Mouse (Mus musculus) neural tube, embryonic 13.5 days (tissue): ENCODE data around the gene Ephb1. TPM values are rescaled to one million over a fixed set of nuclear protein-coding genes. Genes with fewer than 3 reads are reported as not detected.

Experiments
- ATAC-seq: fragments of 200-750 bp; cut with Nextera tagmentation; 2 replicates; pipeline ENCODE4 v1.8.0; 2017; ENCODE audit warnings: low read depth, mild to moderate bottlenecking, moderate TSS enrichment, moderate library complexity
- H3K27ac ChIP-seq: fragments of 300-500 bp; sonication (generic); replicated peaks from 2 replicates; pipeline ENCODE4 v1.5.1; 2015; ENCODE audit warnings: moderate library complexity, mild to moderate bottlenecking, inconsistent platforms
- H3K27me3 ChIP-seq: fragments of 300-500 bp; sonication (generic); 2 replicates; pipeline ENCODE4 v1.6.1; 2015; ENCODE audit warnings: mild to moderate bottlenecking, inconsistent platforms
- H3K36me3 ChIP-seq: fragments of 300-500 bp; sonication (generic); 2 replicates; pipeline ENCODE4 v1.6.1; 2015; ENCODE audit warnings: mild to moderate bottlenecking, inconsistent platforms
- H3K4me1 ChIP-seq: fragments of 300-500 bp; sonication (generic); replicated peaks from 2 replicates; pipeline ENCODE4 v1.6.1; 2015; ENCODE audit warnings: inconsistent platforms
- H3K4me2 ChIP-seq: fragments of 300-500 bp; sonication (generic); 2 replicates; pipeline ENCODE4 v1.6.1; 2015; ENCODE audit warnings: inconsistent platforms, mild to moderate bottlenecking, moderate library complexity
- H3K4me3 ChIP-seq: fragments of 300-500 bp; sonication (generic); 2 replicates; pipeline ENCODE4 v1.5.1; 2015; ENCODE audit warnings: mild to moderate bottlenecking, inconsistent platforms
- H3K9ac ChIP-seq: fragments of 300-500 bp; sonication (generic); 2 replicates; pipeline ENCODE4 v1.6.1; 2015; ENCODE audit warnings: moderate library complexity, mild to moderate bottlenecking, inconsistent platforms
- H3K9me3 ChIP-seq: fragments of 300-500 bp; sonication (generic); 2 replicates; pipeline ENCODE4 v1.6.1; 2016; ENCODE audit warnings: inconsistent platforms
- WGBS: fragments of 180-500 bp; shearing (Covaris S2); methylation state at CpG from one replicate; pipeline ENCODE4 v1.1.7; 2015; 5-methylcytosine and 5-hydroxymethylcytosine counted together
- polyA plus RNA-seq: library from polyadenylated mRNA; unstranded; fragments of >200 nt; fragmentation: Nextera tagmentation; extraction: Ambion mirVana; gene quantifications from 2 replicates; pipeline ENCODE4 v1.2.1, GENCODE M21; 2015

Ephb1 gene
- polyA plus RNA-seq, 1 experiment from 2014 or later = 33.6 TPM

DNA sequence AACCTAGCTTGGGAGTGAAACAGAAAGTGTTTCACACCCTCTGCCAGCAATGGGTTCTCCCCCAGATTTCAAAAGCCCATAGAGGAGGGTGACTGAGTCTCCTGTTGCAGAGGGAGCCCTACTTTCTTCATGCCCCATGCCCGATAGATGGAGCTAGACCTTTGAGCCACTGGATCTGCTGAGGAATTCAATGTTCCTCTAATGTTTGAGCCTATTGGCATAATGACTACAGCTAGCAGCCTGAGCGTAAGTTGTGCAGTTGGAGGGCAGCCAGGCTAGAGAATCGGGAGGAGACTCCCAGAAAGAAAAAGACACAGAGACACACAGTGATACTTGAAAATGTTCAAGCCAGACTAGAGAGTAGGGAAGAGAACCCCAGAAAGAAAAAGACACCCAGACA, 246.5 kb downstream of the Ephb1 start:
- Histone ChIP-seq H3K9me3 (no peaks in the 10 kb centered on the region), H3K36me3 (no peaks in the 10 kb centered on the region), H3K27ac (no peak overlapping the region), H3K4me3 (no peak overlapping the region), H3K4me2 (no peak overlapping the region), H3K9ac (no peak overlapping the region), H3K4me1 (peaks cover 16% of the 10 kb centered on the region; the same call in 1 of the 2 replicates), H3K27me3 (no peaks in the 10 kb centered on the region)
- no peak for ATAC-seq
- WGBS = 70% methylated on average over 3 of the region's 3 CpGs

DNA sequence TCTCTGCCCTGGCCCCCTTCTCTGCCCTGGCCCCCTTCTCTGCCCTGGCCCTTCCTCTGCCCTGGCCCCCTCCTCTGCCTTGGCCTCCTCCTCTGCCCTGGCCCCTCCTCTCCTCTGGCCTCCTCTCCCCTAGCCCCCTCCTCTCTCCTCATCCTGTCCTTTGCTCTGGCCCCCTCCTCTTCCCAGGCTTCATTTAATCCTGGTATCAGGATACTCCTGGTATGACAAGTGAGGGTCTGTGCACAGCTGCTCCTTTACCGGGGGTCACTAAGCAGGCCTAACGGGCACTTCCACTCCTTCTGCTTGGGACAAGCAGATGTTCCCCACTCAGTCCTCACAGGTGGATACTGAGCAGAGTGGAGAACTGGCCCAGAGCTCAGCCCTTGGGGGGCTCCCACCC, 247.3 kb downstream of the Ephb1 start:
- 56% methylated on average over 2 of the region's 2 CpGs for WGBS
- Histone ChIP-seq H3K27me3 (no peaks in the 10 kb centered on the region), H3K4me1 (peaks cover 16% of the 10 kb centered on the region; the same call in 1 of the 2 replicates), H3K27ac (no peak overlapping the region), H3K36me3 (no peaks in the 10 kb centered on the region), H3K4me3 (no peak overlapping the region), H3K9ac (no peak overlapping the region), H3K9me3 (no peaks in the 10 kb centered on the region), H3K4me2 (no peak overlapping the region)
- ATAC-seq = no peak

DNA sequence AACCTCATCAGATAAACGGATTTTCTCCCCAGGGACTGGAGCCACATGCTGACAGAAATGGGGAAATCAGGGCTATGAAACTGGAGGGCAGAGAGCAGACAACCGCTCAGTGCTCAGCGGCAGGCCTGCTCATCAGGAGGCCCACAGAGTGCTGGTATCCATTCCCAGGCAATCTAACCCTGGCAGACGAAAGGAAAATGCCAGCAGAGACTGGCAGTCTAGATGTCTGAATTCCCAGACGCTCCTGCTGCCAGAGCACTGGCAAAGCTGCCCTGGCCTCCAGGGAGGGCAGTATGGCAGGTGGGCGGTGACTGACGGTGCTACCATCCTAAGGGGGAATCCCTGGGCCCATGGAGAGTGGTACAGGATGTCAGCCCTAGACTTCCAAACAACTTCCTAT, 257.7 kb downstream of the Ephb1 start:
- H3K4me1 ChIP-seq = peaks cover 6% of the 10 kb centered on the region; the same call in 1 of the 2 replicates
- H3K4me3 ChIP-seq = no peak overlapping the region
- no peak overlapping the region for H3K9ac ChIP-seq
- no peak overlapping the region for H3K4me2 ChIP-seq
- H3K27ac ChIP-seq = no peak overlapping the region; the same call in 1 of the 2 replicates
- WGBS = 30% methylated on average over 7 of the region's 7 CpGs
- no peak for ATAC-seq
- no peaks in the 10 kb centered on the region for H3K27me3 ChIP-seq
- H3K36me3 ChIP-seq = no peaks in the 10 kb centered on the region
- H3K9me3 ChIP-seq = peaks cover 5% of the 10 kb centered on the region; the same call in 1 of the 2 replicates

GRCm38 (mm10) chr9:102088598-102088997, 265.9 kb downstream of the Ephb1 start:
- no peak overlapping the region for H3K4me3 ChIP-seq
- 85% methylated on average over 5 of the region's 5 CpGs for WGBS
- peaks cover 5% of the 10 kb centered on the region; the same call in 1 of the 2 replicates for H3K27me3 ChIP-seq
- no peak for ATAC-seq
- peaks cover 39% of the 10 kb centered on the region for H3K4me1 ChIP-seq
- H3K9me3 ChIP-seq = no peaks in the 10 kb centered on the region
- H3K9ac ChIP-seq = no peak overlapping the region
- no peaks in the 10 kb centered on the region for H3K36me3 ChIP-seq
- no peak overlapping the region for H3K27ac ChIP-seq
- no peak overlapping the region for H3K4me2 ChIP-seq

DNA sequence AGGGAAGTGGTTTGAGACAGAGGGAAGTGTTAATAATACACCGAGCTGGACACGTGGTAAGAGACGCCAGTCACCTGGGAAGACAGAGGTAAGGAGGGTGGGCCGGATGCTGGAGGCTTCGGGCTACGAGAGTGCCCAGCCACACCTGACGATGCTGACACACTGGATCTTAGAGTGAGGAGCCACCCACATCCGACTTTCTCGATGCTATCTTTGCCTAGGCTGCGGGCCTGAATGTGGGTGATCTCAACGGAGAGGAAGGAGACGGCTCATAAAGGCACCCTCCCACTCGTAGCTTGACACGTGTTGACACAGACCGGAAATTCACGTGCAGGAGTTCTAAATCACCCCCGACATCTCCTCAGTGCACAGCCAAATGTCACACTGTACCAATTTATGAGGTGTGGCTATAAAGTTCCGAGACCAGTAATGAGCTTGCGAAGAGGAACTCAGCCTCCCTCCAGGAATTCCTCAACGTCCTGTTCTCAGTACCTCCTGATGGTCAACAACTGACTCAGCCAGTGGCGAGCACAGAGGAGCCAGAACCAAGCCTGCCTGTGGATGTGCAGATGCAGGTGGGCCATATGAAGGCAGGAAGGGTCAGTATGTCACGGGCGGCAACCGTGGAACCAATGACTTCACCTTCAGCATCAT, 268.3 kb downstream of the Ephb1 start:
- Histone ChIP-seq H3K27me3 (peaks cover 5% of the 10 kb centered on the region; the same call in 1 of the 2 replicates), H3K4me3 (no peak overlapping the region)
- 62% methylated on average over 24 of the region's 24 CpGs for WGBS

GRCm38 (mm10) chr9:102085477-102085876, 269.0 kb downstream of the Ephb1 start:
- Histone ChIP-seq H3K27me3 (0 out of 2 replicates have a peak, but pooled peaks cover 5% of the 10 kb centered on the region), H3K9me3 (no peaks in the 10 kb centered on the region), H3K4me1 (peaks cover 39% of the 10 kb centered on the region), H3K4me3 (no peak overlapping the region), H3K36me3 (no peaks in the 10 kb centered on the region), H3K27ac (peak overlapping the region; percentile 52; the same call in 1 of the 2 replicates), H3K9ac (no peak overlapping the region), H3K4me2 (no peak overlapping the region)
- ATAC-seq = peak; percentile 51; the same call in 1 of the 2 replicates
- WGBS = 84% methylated on average over 9 of the region's 9 CpGs

More for the DNA sequence above, 268.3 kb downstream of the Ephb1 start:
- Histone ChIP-seq H3K27ac (peak overlapping the region; percentile 46; the same call in 1 of the 2 replicates), H3K9ac (no peak overlapping the region), H3K36me3 (no peaks in the 10 kb centered on the region), H3K4me1 (peaks cover 39% of the 10 kb centered on the region), H3K4me2 (no peak overlapping the region), H3K9me3 (no peaks in the 10 kb centered on the region)
- peak; percentile 47 for ATAC-seq

DNA sequence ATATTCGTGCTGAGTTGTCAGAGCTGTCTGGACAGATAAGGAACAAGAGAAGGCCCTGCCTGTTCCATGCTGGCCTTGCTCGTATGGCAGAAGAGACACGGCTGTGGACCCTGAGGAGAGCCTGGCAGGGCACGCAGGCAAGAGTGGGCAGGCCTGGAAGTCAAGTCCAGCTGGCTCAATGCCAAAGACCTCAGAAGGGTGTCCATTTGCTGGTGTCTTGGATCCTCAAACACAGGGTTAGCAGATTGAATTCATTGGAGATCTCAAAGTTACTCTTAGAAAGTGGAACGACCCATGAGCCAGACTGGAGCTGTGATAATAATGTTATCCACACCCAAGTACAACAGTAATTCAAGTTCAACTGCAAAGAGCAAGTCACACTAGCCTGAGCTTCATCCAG, 273.6 kb downstream of the Ephb1 start:
- H3K4me1 ChIP-seq = peaks cover 21% of the 10 kb centered on the region
- ATAC-seq = no peak

DNA sequence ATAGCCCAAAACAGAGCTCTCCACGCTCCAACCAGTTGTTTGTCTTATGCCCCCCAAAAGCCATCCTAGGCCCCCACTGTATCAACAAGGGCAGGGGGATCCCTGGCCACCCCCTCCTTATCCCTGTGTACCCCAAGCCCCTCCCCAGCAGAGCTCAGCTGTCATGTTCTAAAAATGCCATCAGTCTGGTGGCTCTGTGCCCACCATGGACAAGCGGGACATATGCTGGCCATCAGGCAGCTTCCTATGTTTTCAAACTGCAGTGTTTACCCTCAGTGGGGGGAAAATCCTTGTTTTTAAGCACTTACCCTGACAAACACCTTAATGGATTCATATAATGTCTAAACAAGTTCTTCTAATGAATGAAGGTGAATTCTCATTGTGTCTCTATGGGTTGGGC, 275.3 kb downstream of the Ephb1 start:
- H3K9me3 ChIP-seq = no peaks in the 10 kb centered on the region
- no peaks in the 10 kb centered on the region; the same call in 1 of the 2 replicates for H3K27me3 ChIP-seq
- no peak overlapping the region for H3K4me3 ChIP-seq
- H3K9ac ChIP-seq = no peak overlapping the region
- no peak overlapping the region for H3K27ac ChIP-seq
- ATAC-seq = no peak
- peaks cover 15% of the 10 kb centered on the region for H3K4me1 ChIP-seq
- 95% methylated on average over 2 of the region's 2 CpGs for WGBS
- H3K4me2 ChIP-seq = no peak overlapping the region
- H3K36me3 ChIP-seq = no peaks in the 10 kb centered on the region

More for the DNA sequence above, 273.6 kb downstream of the Ephb1 start:
- Histone ChIP-seq H3K27me3 (no peaks in the 10 kb centered on the region; the same call in 1 of the 2 replicates), H3K9ac (no peak overlapping the region), H3K36me3 (no peaks in the 10 kb centered on the region), H3K27ac (no peak overlapping the region), H3K9me3 (no peaks in the 10 kb centered on the region), H3K4me2 (no peak overlapping the region), H3K4me3 (no peak overlapping the region)
- WGBS = 76% methylated on average over 5 of the region's 5 CpGs

DNA sequence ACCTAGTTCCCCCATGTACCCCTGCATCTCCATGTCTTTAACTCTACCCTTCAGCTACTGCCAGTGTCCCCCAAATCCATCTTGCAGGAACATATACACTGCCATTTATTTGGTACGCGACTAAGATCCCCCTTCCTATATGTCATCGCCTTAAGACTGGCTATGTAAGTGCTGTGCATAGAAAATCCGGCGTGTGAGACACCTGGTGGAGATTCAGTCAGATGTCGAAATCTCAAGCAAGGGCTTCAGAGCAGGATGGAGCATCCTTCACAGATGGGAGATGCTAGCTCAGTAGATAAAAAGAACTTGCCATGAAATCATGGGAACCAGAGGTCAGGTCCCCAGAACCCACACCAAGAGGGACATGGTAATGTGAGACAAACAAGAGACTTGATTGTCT, 276.3 kb downstream of the Ephb1 start:
- Histone ChIP-seq H3K27ac (no peak overlapping the region), H3K4me2 (no peak overlapping the region), H3K27me3 (no peaks in the 10 kb centered on the region; the same call in 1 of the 2 replicates), H3K9me3 (no peaks in the 10 kb centered on the region), H3K4me3 (no peak overlapping the region), H3K9ac (no peak overlapping the region), H3K4me1 (peaks cover 14% of the 10 kb centered on the region), H3K36me3 (no peaks in the 10 kb centered on the region)
- 92% methylated on average over 6 of the region's 6 CpGs for WGBS
- ATAC-seq = no peak

DNA sequence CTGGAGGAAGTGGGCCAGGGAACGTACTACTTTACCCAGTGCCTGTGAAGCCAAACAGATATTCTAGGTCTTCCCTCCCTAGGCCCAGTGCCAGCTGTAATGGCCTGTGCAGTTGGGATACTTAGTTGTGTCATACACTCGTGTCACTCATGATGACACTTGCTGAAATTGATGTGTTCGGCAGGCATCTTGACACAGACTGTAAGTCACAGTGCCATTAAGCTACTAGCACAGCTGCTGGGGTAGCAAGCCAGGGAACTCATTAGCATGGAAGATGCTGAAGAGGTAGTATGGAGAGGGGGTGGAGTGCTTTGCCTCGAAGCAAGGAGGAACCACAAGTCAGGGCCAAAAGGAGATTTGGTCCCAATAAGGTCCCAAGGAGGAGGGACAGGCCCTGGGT, 279.0 kb downstream of the Ephb1 start:
- Histone ChIP-seq H3K4me1 (peaks cover 18% of the 10 kb centered on the region), H3K9ac (no peak overlapping the region), H3K27ac (peak overlapping the region; percentile 33; the same call in 1 of the 2 replicates), H3K27me3 (no peaks in the 10 kb centered on the region; the same call in 1 of the 2 replicates), H3K4me3 (no peak overlapping the region), H3K4me2 (no peak overlapping the region), H3K9me3 (no peaks in the 10 kb centered on the region), H3K36me3 (no peaks in the 10 kb centered on the region)
- WGBS = 42% methylated on average over 4 of the region's 4 CpGs
- ATAC-seq = no peak

- H3K27ac ChIP-seq = no peak overlapping the region
- no peaks in the 10 kb centered on the region for H3K9me3 ChIP-seq
- H3K4me1 ChIP-seq = peaks cover 32% of the 10 kb centered on the region
- ATAC-seq = no peak
- 91% methylated on average over 5 of the region's 5 CpGs for WGBS
- H3K36me3 ChIP-seq = no peaks in the 10 kb centered on the region
- H3K9ac ChIP-seq = no peak overlapping the region
- no peaks in the 10 kb centered on the region; the same call in 1 of the 2 replicates for H3K27me3 ChIP-seq
- H3K4me2 ChIP-seq = no peak overlapping the region
- H3K4me3 ChIP-seq = no peak overlapping the region
Measured at GRCm38 (mm10) chr9:102073404-102073803, 281.1 kb downstream of the Ephb1 start.

DNA sequence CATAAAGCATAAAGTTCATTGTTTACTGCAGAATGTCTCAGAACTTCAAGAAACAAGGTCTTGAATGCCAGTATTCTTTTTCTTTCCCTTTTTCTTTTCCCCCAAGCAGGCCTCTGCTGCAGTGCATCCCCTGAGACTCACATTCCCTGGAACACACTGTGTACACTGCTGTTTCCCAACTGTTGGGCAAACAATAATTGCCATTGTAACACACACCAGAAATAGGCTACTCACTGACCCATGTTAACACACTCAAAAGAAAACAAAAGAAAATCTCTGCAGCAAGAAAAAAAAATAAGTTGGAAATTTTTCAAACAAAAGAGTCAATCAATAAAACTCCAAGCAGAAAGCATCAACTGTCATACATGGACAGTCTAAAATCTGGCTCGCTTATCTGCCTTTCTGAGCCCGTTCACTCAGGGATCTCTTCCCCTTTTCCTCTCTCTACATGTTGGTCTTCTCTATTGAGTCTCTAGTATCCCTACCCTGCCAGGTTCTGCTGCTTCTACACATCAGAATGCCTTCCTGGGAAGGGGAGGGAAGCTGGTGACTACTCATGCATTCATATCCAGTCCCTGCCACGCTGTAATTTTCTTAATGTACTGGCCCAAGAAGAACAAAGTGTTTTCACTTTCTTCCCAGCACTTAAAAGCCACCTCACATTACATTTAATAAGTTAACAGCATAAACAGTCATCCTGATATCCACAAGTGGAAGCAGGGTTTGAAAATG, 285.2 kb downstream of the Ephb1 start:
- Histone ChIP-seq H3K4me3 (no peak overlapping the region), H3K9me3 (no peaks in the 10 kb centered on the region), H3K27me3 (no peaks in the 10 kb centered on the region; the same call in 1 of the 2 replicates), H3K4me2 (no peak overlapping the region), H3K4me1 (peaks cover 21% of the 10 kb centered on the region), H3K36me3 (no peaks in the 10 kb centered on the region), H3K9ac (no peak overlapping the region), H3K27ac (0 out of 2 replicates have a peak overlapping the region, but pooled peaks have one; percentile 46)
- WGBS = 55% methylated on average over 3 of the region's 3 CpGs
- ATAC-seq = no peak
